Mouse (Mus musculus) adipocyte (in vitro differentiated cells): Measurements from ENCODE around the gene Igf2bp2.

Experiments
- DNase-seq: peaks from one replicate; pipeline ENCODE4 v3.0.0-alpha.2; 2016; ENCODE audit warnings: low spot score

Igf2bp2 gene

DNA sequence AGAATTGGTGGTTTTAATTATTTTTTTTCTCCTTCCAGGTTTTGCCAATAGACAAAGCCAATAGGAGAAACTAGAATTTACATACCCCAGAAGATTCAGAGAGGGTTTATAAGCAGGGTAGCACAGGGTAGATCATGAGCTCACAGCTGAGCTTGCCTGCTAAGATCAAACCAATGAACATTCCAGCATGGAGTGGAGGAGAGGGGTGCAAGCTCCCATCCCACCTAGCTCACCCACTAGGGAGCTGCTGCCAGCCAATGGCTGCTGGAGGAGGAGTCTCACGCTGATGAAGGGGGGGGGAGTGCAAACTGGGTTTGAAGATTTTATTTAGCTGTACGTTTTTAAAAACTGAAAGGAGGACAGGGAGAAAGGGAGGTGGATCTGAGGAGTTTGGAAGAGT, 14.0 kb downstream of the Igf2bp2 start:
- no peak for DNase-seq

GRCm38 (mm10) chr16:22147131-22147530, 16.0 kb downstream of the Igf2bp2 start:
- no peak for DNase-seq

GRCm38 (mm10) chr16:22146071-22146470, 17.0 kb downstream of the Igf2bp2 start:
- DNase-seq, result no peak

DNA sequence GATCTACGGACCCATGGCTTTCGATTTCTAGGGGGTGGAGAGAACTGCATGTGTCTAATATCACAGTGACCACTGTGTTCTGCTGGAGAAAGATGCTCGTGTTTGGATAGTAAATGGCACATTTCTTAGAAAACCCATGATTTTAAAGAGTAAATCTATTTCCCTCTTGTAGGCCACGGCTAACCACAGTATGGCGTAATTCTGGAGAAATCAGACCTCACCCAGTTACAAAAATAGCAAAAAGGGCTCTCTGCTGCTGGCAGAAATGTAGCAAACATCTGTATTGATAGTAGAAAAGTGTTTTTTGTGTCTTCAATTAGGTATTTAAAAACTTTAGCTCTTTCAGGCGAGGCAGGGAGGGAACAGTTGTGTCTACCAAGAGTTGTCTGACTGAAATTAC, 18.6 kb downstream of the Igf2bp2 start:
- DNase-seq, result peak; percentile 52

- DNase-seq, result no peak
Measured at GRCm38 (mm10) chr16:22140861-22141260, 22.2 kb downstream of the Igf2bp2 start.

DNA sequence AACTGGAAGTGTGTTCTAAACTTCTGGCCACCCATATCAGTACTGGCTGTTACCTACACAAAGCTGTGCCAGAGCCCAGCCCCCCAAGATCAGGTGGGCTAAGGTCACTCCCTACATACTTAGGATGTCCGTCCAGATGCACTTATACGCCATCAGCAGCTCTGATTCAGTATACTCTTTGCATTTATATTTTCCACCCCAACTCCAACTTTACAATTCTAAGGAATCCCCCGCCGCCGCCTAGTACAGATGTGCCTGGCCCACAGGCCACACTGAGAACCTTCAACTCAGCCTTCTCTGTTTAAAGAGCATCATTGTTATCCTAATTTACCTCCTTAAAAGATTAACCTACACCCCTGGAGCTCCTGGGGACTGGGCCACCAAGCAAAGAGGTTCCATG, 23.3 kb downstream of the Igf2bp2 start:
- no peak for DNase-seq

- DNase-seq, result no peak
Measured at GRCm38 (mm10) chr16:22136198-22136597, 26.9 kb downstream of the Igf2bp2 start.

DNA sequence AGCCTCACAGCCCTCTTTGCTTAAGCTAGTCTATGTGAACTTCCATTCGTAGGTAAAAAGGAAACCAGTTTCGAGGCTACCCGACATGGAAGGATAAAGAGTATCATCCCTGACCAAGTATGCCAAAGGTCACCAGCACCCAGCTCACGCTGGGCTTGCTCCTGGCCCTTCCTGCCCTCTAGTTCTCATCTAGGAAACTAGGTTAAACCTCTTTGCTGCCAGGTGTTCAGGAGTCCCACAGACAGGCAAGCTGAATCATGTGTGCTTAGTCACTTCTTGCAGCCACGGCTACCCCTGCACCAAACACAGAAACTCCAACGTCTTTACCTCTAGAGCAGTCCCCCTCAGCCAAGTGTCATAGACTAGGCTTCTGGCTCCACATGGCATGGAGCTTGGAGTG, 31.8 kb downstream of the Igf2bp2 start:
- DNase-seq, result no peak

DNA sequence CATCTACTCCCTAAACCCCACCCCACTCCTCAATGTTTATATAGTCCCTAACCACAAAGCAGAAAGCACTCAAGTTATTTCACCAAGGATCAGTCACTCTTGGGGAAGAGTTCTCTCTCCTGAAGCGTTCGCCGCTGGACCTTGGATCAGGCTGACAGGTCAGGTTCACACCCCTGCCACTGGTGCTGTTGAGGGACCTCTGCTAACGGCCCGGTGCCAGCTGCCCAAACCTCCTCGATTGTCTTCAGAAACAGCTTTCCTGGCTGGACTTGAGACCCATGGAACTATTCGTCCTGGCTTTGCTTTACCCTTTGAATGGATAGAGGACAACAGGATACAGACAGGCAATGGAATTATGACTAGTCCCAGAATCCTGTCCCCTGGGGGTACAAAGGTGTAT, 33.6 kb downstream of the Igf2bp2 start:
- no peak for DNase-seq

GRCm38 (mm10) chr16:22128595-22128994, 34.5 kb downstream of the Igf2bp2 start:
- DNase-seq, result no peak

DNA sequence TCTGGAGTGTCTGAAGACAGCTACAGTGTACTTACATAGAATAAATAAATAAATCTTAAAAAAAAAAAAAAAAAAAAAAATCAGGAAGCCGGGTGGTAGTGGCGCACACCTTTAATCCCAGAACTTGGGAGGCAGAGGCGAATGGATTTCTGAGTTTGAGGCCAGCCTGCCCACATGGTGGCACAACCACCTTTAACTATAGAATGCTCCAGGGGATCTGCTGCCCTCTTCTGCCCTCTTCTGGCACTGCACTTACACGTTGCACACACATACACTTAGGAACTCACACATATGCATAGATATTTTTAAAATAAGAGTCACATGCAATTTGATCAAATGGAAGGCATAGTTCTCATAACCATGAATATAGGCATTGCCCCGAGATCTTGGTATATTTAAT, 35.3 kb downstream of the Igf2bp2 start:
- DNase-seq, result no peak

- DNase-seq, result no peak
Measured at GRCm38 (mm10) chr16:22126936-22127335, 36.2 kb downstream of the Igf2bp2 start.

- DNase-seq, result no peak
Measured at GRCm38 (mm10) chr16:22124325-22124918, 38.7 kb downstream of the Igf2bp2 start.

DNA sequence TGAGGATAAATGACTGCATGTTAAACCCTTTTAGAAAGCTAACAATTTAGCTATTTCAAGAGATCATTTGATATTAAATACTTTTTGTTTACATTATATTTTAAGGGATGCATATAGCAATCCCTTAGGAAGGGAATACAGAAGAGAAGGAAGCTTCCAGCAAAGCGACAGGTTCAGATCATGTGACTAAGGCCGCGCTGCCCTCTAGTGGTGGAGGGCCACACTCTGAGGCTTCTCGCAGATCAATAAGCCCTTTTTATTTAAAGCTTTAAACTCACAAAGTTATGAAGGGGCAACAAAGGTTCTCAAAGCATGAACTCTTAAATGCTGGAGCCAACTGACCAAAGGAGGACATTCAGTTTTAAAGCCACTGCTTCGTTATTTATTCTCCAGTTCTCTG, 39.4 kb downstream of the Igf2bp2 start:
- DNase-seq, result peak; percentile 46

GRCm38 (mm10) chr16:22121109-22121508, 42.0 kb downstream of the Igf2bp2 start:
- DNase-seq, result no peak

GRCm38 (mm10) chr16:22119524-22119923, 43.6 kb downstream of the Igf2bp2 start:
- DNase-seq, result no peak

DNA sequence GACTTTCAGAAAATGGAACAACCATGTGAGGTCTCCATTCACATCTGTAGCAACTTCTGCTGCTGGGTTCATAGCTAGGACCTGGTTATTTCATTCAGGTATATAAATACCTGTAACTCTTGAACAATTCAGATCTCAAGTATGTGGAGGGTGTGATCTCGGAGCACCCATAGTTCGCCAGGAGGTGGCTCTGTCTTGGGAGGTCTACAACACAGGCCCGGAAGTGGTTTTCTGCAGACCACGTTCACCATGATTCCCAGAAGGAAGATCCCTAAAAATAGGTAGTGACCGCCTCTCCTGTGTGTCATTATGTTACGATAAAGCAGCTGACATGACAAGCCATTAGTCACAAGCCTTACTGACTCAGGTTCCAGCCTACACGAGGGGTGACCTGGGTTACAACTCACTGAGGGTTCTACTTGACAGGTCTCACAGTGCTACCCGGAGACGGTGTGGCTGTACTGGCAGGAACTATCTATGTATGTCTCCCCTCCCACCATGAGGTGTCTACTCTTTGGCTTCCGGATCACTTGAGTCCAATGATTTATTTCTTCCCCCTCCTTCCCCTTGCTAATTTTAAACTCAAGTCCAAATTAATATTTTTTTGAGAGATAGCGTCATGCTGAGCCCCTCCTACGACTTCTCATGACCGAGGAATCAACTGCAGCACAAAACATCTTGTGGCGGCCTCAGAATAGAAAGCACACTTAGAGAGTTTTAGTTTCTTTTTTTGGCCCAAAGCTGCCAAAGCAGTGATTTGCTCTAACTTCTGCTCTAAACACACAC, 44.2 kb downstream of the Igf2bp2 start:
- no peak for DNase-seq

- DNase-seq, result peak; percentile 59
Measured at GRCm38 (mm10) chr16:22118151-22118550, 44.9 kb downstream of the Igf2bp2 start.

DNA sequence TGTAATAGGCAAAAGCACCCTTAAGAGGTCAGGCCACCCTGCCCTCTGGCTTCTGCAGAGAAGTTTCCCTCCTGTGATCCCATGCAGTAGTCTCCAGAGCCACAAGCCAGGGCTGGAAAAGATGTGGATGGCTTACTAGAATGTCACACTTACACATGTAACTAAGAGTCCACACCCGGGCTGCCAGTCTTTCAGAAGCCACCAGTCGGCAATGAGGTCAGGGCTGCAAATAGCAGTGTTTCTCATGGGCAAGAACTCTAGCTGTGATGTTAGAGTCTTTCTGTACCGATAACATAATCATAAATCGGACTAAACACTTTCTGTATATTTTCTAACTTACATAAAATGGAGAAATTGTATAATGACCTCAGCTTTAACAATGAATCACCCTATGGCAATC, 46.4 kb downstream of the Igf2bp2 start:
- DNase-seq, result no peak

GRCm38 (mm10) chr16:22116058-22116457, 47.0 kb downstream of the Igf2bp2 start:
- DNase-seq, result no peak

GRCm38 (mm10) chr16:22110036-22110435, 53.1 kb downstream of the Igf2bp2 start:
- DNase-seq, result no peak

DNA sequence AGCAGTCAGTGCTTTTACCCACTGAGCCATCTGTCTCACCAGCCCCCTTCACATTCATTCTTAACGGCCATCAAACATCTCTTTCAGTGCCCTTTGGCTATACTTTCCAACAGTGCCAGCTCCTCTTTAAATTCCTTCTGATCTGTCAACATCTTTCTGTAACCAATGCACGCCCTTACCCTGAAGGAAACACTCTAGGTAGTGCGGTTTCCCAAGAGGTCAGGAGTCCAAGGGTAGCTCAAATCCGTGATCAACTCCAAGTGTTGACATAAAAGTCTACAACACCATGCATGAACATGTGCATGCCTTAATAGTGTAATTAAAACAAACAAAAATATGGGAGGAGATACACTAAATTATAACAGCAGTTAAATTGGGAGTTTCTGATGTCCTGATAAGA, 53.9 kb downstream of the Igf2bp2 start:
- DNase-seq, result no peak

- peak; percentile 91 for DNase-seq
Measured at GRCm38 (mm10) chr16:22107897-22108516, 55.1 kb downstream of the Igf2bp2 start.
